Mouse (Mus musculus): ENCODE data around the gene Pycr2. TPM values are rescaled to one million over a fixed set of nuclear protein-coding genes. Genes with fewer than 3 reads are reported as not detected.
"Not testable (repeated sequence)": the region's sequence is repeated elsewhere in the genome, so short reads cannot be mapped to it uniquely, and the experiment has no call there.

The Pycr2 gene
- total and polyA plus RNA-seq, 2 experiments from 2014 or later, result 34.1 to 36.4 TPM

- H3K27ac ChIP-seq (ENCODE audit: low read depth), result no peak overlapping the region
- peaks cover 31% of the 10 kb centered on the region for H3K27me3 ChIP-seq (ENCODE audit: control insufficient read depth, insufficient read depth, low read length)
- no peaks in the 10 kb centered on the region for H3K36me3 ChIP-seq (replicated peaks; ENCODE audit: control insufficient read depth, insufficient read depth, low read length)
- DNase-seq (ENCODE audit: low spot score) (no peak), ATAC-seq (ENCODE audit: insufficient read depth, low read depth) (no peak)
- no peak overlapping the region for H3K4me3 ChIP-seq (ENCODE audit: low read depth, low read length)
- 38% methylated on average over 6 of the region's 6 CpGs for WGBS
- no peak overlapping the region for H3K9ac ChIP-seq (replicated peaks; ENCODE audit: low read depth, low read length)
- no peak overlapping the region for H3K4me2 ChIP-seq (ENCODE audit: low read depth, low read length)
- TF ChIP-seq EP300 (IDR thresholded peaks at IDR 0.05; ENCODE audit: low read depth), result no peak
- peak; percentile 24; the same call in 1 of the 2 replicates for TF ChIP-seq CTCF (IDR thresholded peaks at IDR 0.05; ENCODE audit: low read depth)
- H3K9me3 ChIP-seq (replicated peaks; ENCODE audit: control insufficient read depth, low read length), result no peaks in the 10 kb centered on the region
- peaks cover 11% of the 10 kb centered on the region; the same call in 1 of the 2 replicates for H3K4me1 ChIP-seq (ENCODE audit: control insufficient read depth, insufficient read depth)
These were observed 14.3 kb upstream of the Pycr2 start for GRCm38 (mm10) chr1:180889841-180890240.

GRCm38 (mm10) chr1:180892808-180893207 is 11.3 kb upstream of the Pycr2 start, which contains the start of gene Lefty2:
Gene Lefty2, plus strand, starts transcription at chr1:180893108.
- DNase-seq (ENCODE audit: low spot score) (no peak), ATAC-seq (ENCODE audit: insufficient read depth, low read depth) (no peak)
- Histone ChIP-seq H3K9me3 (replicated peaks; ENCODE audit: control insufficient read depth, low read length) (no peaks in the 10 kb centered on the region), H3K36me3 (replicated peaks; ENCODE audit: control insufficient read depth, insufficient read depth, low read length) (no peaks in the 10 kb centered on the region), H3K9ac (replicated peaks; ENCODE audit: low read depth, low read length) (no peak within 1 kb of the TSS), H3K27me3 (ENCODE audit: control insufficient read depth, insufficient read depth, low read length) (peaks cover 35% of the 10 kb centered on the region), H3K27ac (ENCODE audit: low read depth) (no peak within 1 kb of the TSS), H3K4me2 (ENCODE audit: low read depth, low read length) (no peak within 1 kb of the TSS), H3K4me3 (ENCODE audit: low read depth, low read length) (no peak within 1 kb of the TSS), H3K4me1 (ENCODE audit: control insufficient read depth, insufficient read depth) (peaks cover 11% of the 10 kb centered on the region; the same call in 1 of the 2 replicates)
- TF ChIP-seq EP300 (IDR thresholded peaks at IDR 0.05; ENCODE audit: low read depth), result no peak
- TF ChIP-seq CTCF (IDR thresholded peaks at IDR 0.05; ENCODE audit: low read depth), result no peak
- WGBS, result 39% methylated on average over 10 of the region's 10 CpGs

DNA sequence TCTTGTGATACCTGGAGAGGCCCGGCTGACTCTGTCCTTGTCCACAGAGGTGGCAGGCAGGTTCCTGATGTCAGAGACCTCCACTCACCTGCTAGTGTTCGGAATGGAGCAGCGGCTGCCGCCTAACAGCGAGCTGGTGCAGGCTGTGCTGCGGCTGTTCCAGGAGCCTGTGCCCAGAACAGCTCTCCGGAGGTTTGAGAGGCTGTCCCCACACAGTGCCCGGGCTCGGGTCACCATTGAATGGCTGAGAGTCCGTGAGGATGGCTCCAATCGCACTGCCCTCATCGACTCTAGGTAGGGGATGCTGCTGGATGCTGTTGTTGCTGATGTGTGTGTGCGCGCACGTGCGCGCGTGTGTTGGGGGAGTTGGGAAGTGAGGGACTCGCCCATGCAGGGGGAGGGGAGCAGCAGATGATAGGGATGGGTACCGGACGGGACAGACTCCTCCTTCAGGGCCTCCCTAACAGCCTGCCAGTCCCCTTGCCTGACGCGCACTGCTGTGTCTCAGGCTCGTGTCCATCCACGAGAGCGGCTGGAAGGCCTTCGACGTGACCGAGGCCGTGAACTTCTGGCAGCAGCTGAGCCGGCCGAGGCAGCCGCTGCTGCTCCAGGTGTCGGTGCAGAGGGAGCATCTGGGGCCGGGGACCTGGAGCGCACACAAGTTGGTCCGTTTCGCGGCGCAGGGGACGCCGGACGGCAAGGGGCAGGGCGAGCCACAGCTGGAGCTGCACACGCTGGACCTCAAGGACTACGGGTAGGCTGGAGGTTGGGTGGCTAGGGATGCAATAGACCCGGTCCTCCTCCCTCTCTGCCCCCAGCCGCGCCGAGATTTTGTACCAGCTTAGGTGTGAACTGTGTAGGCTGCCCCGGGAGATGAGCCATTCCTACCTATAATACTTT is 9.8 kb upstream of the Pycr2 start:
- H3K27ac ChIP-seq (ENCODE audit: low read depth); H3K4me1 ChIP-seq (ENCODE audit: control insufficient read depth, insufficient read depth); H3K9ac ChIP-seq (replicated peaks; ENCODE audit: low read depth, low read length); ATAC-seq (ENCODE audit: insufficient read depth, low read depth); H3K9me3 ChIP-seq (replicated peaks; ENCODE audit: control insufficient read depth, low read length); H3K36me3 ChIP-seq (replicated peaks; ENCODE audit: control insufficient read depth, insufficient read depth, low read length); DNase-seq (ENCODE audit: low spot score): not testable (repeated sequence)
- Histone ChIP-seq H3K27me3 (ENCODE audit: control insufficient read depth, insufficient read depth, low read length) (peaks cover 35% of the 10 kb centered on the region), H3K4me3 (ENCODE audit: low read depth, low read length) (0 out of 2 replicates have a peak overlapping the region, but pooled peaks have one; percentile 16), H3K4me2 (ENCODE audit: low read depth, low read length) (0 out of 2 replicates have a peak overlapping the region, but pooled peaks have one; percentile 6)
- WGBS, result 5% methylated on average over 45 of the region's 51 CpGs

DNA sequence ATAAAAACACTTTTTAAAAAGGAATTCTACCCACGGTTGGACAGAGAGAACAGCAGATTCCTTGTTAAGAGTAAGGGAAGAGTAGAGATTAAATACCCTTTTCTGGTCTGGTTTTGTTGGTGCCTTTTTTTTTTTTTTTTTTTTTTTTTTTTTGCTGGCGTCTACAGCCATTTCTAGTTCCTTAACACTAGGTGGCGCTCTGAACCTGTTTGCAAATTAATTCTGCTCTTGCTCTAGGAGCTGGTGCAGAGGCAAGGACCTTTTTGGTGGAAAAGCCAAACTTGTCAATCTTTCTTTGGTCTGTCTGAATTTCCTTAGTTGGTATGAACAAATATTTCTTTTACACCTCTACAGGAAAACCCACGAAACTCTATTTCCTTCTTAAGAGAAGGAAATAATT is 3.0 kb upstream of the Pycr2 start:
- Histone ChIP-seq H3K27ac (ENCODE audit: low read depth) (no peak overlapping the region), H3K9ac (replicated peaks; ENCODE audit: low read depth, low read length) (no peak overlapping the region), H3K4me3 (ENCODE audit: low read depth, low read length) (no peak overlapping the region), H3K36me3 (replicated peaks; ENCODE audit: control insufficient read depth, insufficient read depth, low read length) (peaks cover 4% of the 10 kb centered on the region; the same call in 1 of the 2 replicates), H3K9me3 (replicated peaks; ENCODE audit: control insufficient read depth, low read length) (no peaks in the 10 kb centered on the region), H3K4me2 (ENCODE audit: low read depth, low read length) (no peak overlapping the region), H3K27me3 (ENCODE audit: control insufficient read depth, insufficient read depth, low read length) (no peaks in the 10 kb centered on the region), H3K4me1 (ENCODE audit: control insufficient read depth, insufficient read depth) (peaks cover 12% of the 10 kb centered on the region)
- DNase-seq (ENCODE audit: low spot score) (peak; percentile 66), ATAC-seq (ENCODE audit: insufficient read depth, low read depth) (no peak)
- TF ChIP-seq CTCF (IDR thresholded peaks at IDR 0.05; ENCODE audit: low read depth), result peak; percentile 67
- TF ChIP-seq EP300 (IDR thresholded peaks at IDR 0.05; ENCODE audit: low read depth), result no peak
- under 1% methylated on average over 4 of the region's 4 CpGs for WGBS

GRCm38 (mm10) chr1:180902915-180903314 is 1.2 kb upstream of the Pycr2 start:
- no peak overlapping the region for H3K4me3 ChIP-seq (ENCODE audit: low read depth, low read length)
- TF ChIP-seq EP300 (IDR thresholded peaks at IDR 0.05; ENCODE audit: low read depth) (no peak), CTCF (IDR thresholded peaks at IDR 0.05; ENCODE audit: low read depth) (no peak)
- H3K4me1 ChIP-seq (ENCODE audit: control insufficient read depth, insufficient read depth), result peaks cover 12% of the 10 kb centered on the region
- H3K9me3 ChIP-seq (replicated peaks; ENCODE audit: control insufficient read depth, low read length), result no peaks in the 10 kb centered on the region
- WGBS, result 31% methylated on average over 5 of the region's 5 CpGs
- ATAC-seq (ENCODE audit: insufficient read depth, low read depth) (no peak), DNase-seq (ENCODE audit: low spot score) (no peak)
- H3K9ac ChIP-seq (replicated peaks; ENCODE audit: low read depth, low read length), result no peak overlapping the region
- H3K4me2 ChIP-seq (ENCODE audit: low read depth, low read length), result no peak overlapping the region
- H3K27me3 ChIP-seq (ENCODE audit: control insufficient read depth, insufficient read depth, low read length), result no peaks in the 10 kb centered on the region
- no peak overlapping the region for H3K27ac ChIP-seq (ENCODE audit: low read depth)
- peaks cover 13% of the 10 kb centered on the region for H3K36me3 ChIP-seq (replicated peaks; ENCODE audit: control insufficient read depth, insufficient read depth, low read length)

Measured in heart, postnatal 0 days (tissue).